Mouse (Mus musculus) right cerebral cortex, postnatal 36 days (tissue): ENCODE results near the gene Dicer1.

Experiments
- DNase-seq, 2 experiments: peaks; one replicate each; pipeline ENCODE4 v3.0.0; 2022; ENCODE audit warnings: low spot score in 2 of 2, mixed read lengths in 1 of 2

The Dicer1 gene

GRCm38 (mm10) chr12:104677371-104677924, 74.3 kb downstream of the Dicer1 start:
- no peak for DNase-seq

DNA sequence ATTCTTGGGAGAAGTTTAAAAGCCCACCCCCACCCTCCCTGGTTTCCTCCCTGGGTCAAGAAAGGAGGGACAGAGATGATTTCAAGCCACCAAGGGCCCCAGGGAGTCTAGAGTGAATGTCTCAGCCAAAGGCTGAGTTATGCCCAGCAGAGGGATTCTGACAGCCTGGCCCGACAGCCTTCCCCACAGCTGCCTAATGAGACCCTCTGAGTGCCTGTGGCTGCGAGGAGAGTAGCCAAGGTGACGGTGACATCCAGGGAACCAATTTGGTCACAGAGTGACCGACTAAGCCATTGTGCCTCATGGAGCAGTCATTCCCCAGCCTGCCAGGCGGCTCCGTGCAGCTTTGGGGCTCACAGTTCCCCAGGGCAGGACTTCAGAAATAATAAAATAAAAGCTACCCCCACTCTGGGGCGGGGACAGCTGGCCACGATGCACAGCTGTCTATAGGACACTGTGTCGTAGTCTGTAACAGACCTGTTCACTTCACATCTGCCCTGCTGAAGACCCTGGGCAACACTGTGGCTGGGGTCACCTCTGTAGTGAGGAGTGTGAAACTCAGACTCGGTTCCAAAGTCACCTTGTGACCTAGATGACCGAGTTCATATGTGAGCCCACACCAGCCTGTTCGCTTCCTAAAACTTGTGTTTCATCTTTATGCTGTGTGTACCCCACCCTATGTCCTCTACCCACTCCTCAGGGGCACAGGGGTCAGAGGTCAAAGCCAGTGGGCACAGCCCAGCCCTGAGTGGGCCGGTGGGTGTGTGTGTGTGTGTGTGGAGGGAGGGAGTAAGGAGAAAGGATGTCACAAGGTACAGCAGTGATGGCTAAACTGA, 75.0 kb downstream of the Dicer1 start:
- DNase-seq = no peak

DNA sequence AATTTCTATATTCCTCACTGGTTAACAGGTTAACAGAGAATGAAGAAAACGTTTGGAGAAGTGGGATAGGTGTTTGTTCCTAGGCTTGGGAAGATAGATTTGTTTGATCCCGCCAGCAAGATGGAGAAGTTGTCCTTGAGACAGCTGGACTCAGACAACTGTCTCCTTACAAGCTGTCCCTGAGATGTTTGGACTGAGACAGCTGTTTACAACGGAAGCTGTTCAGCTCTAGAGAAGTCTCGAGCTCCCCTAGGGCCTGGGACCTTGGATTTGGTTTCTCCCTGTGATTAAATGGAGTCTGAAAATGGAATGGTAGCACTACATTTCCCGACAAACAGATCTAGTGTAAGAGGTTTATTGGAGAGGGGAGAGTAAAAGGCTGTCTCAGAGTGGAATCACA, 78.8 kb downstream of the Dicer1 start:
- no peak for DNase-seq

GRCm38 (mm10) chr12:104672406-104672805, 79.3 kb downstream of the Dicer1 start:
- no peak for DNase-seq

- no peak for DNase-seq
These were observed 83.9 kb downstream of the Dicer1 start for GRCm38 (mm10) chr12:104667846-104668245.

DNA sequence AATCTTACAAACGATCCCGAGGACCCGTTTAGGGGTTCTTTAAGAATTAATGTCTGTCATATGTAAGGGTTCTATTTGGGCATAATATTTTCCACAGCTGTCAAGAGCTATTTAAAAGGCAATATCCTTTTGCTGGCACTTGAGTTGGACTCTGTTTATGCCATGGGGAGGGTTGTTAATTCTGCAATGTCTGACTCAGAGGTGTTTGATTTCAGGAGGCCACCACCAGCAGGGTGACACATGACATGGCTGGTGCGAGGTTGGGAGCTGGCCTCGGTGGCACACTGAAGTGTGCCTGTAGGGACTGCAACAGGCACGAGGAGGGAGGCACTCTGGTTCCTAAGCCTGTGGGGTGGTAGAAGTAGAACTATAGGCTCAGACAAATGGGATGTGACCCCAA, 85.8 kb downstream of the Dicer1 start:
- DNase-seq = no peak

DNA sequence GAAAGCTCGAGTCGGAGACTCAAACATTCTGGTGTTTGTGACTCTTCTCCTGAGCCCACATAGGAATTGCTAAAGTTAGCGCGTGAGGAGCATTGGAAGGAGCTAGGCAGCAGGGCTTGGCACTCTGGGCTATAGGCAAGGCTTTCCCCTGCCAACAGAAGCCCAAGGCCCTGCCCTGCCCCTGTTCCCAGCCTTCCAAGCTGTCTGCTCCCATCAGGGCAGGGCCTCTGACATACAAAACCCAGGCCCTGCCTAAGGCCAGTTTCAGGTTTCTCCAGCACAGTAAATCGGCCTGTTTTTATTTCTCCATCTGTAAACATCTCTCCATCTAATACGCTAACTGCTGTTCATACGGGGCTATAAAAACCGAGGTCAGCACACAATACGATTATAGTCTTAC, 86.2 kb downstream of the Dicer1 start:
- DNase-seq = no peak

DNA sequence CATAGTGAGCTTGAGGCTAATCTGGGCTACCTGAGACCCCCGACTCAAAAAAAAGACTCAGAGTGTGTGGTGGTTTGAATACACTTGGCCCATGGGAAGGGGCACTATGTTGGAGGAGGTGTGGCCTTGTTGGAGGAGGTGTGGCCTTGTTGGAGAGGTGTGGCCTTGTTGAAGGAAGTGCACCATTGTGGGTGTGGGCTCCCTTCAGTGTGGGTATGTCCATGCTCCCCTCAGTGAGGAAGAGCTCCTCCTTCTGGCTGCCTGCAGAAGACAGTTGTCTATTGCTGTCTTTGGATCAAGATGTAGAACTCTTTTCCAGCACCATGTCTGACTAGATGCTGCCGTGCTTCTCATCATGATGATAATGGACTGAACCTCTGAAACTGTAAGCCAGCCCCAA, 95.6 kb downstream of the Dicer1 start:
- DNase-seq = no peak

DNA sequence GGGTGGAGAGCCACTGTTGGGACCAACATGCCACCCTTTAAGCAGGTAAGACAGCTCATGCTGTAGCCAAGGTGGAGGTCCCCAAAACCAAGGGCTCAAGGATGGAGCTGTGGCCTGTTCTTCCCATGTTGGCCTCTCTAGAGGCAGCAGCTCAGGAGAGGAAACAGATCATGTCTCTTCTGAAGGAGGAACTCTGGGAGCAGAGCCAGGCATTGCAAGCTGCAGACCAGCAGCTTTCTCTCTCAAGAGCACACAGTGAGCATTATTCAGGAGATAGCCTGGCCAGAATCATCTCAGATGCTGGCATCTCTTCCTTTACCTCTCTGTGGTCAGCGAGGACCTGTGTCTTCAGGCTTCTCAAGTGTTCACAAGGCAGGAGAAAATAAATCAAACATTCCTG, 96.7 kb downstream of the Dicer1 start:
- no peak for DNase-seq

GRCm38 (mm10) chr12:104652021-104652420, 99.7 kb downstream of the Dicer1 start:
- DNase-seq = no peak

DNA sequence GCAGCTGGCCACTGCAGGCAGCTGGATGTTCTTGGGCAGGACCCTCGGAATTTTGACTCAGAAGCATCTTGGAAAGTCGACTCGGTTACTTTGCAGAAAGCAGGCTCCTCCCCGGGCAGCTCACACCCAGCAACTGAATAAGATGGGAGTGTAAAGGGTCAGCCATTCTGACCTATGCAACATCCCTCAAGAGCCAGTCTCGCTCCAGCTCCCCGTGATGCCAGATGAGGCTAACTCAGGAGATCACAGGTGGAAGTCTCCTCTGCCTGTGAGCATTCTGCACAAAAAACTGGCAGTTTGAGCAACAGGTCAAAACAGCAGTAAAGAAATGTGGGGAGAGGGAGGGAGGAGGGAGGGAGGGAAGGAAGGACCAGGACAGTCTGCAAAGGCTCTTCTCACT, 100.5 kb downstream of the Dicer1 start:
- DNase-seq = no peak

GRCm38 (mm10) chr12:104650510-104651260, 101.1 kb downstream of the Dicer1 start:
- no peak for DNase-seq

GRCm38 (mm10) chr12:104648366-104648765, 103.4 kb downstream of the Dicer1 start:
- DNase-seq = no peak

GRCm38 (mm10) chr12:104642337-104642736, 109.4 kb downstream of the Dicer1 start:
- no peak for DNase-seq

GRCm38 (mm10) chr12:104640934-104641333, 110.8 kb downstream of the Dicer1 start:
- no peak for DNase-seq

DNA sequence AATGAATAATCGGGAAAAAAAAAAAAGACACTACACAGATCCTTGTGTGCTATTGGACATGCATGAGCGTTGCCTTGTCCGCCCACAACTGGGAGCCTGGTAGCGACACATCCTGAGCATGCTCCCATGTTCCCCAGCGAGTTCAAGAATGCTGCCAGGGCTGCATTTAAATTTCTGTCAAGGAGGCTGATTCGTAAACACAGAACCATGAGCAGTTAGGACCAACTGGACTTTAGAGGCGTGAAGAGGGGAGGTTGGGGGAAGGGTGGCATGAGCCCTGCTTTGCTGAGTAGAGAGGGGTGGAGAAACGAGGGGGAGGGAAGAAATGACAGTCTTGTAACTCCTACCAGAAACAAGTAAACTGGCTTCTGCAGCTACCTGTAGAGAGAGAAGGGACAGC, 113.6 kb downstream of the Dicer1 start:
- DNase-seq = no peak
